Mouse (Mus musculus) left cerebral cortex, adult 18-20 months (tissue): ENCODE results near the gene Utp4. TPM values are rescaled to one million over a fixed set of nuclear protein-coding genes. Genes with fewer than 3 reads are reported as not detected.
"Not testable (repeated sequence)": the region's sequence is repeated elsewhere in the genome, so short reads cannot be mapped to it uniquely, and the experiment has no call there.

ENCODE experiments used
- DNase-seq, 2 experiments: peaks; one replicate each; pipeline ENCODE4 v3.0.0; 2021 to 2022; ENCODE audit warnings: low spot score in 2 of 2, mixed read lengths in 1 of 2
- total RNA-seq, 2 experiments: library from RNA; stranded (reverse); gene quantifications; 2 replicates each; pipeline ENCODE4 v1.2.3; 2021

Utp4 gene
- total RNA-seq, 2 experiments from 2014 or later: 36.9 to 40.8 TPM

- no peak for DNase-seq
Observed at GRCm38 (mm10) chr8:106899473-106899872, 6.0 kb downstream of the Utp4 start.

- peak; percentile 88 to 92 for DNase-seq
Observed at GRCm38 (mm10) chr8:106905727-106906480, 12.5 kb downstream of the Utp4 start.

- DNase-seq: no peak
Observed at GRCm38 (mm10) chr8:106906635-106907034, 13.2 kb downstream of the Utp4 start.

- no peak for DNase-seq
Observed at GRCm38 (mm10) chr8:106907450-106907849, 14.0 kb downstream of the Utp4 start.

- DNase-seq: no peak
Observed at GRCm38 (mm10) chr8:106908291-106908690, 14.9 kb downstream of the Utp4 start.

- DNase-seq: peak; percentile 38 to 53
Observed at GRCm38 (mm10) chr8:106913631-106914030, 20.2 kb downstream of the Utp4 start.

GRCm38 (mm10) chr8:106919721-106920394 is 26.4 kb downstream of the Utp4 start:
- DNase-seq: peak; percentile 64 to 84

GRCm38 (mm10) chr8:106920395-106920741 is 26.9 kb downstream of the Utp4 start:
- DNase-seq: no peak

- no peak for DNase-seq
Observed at GRCm38 (mm10) chr8:106924057-106924456, 30.6 kb downstream of the Utp4 start.

GRCm38 (mm10) chr8:106924904-106925349 is 31.5 kb downstream of the Utp4 start:
- DNase-seq: peak; percentile 38 to 62

GRCm38 (mm10) chr8:106925446-106925845 is 32.0 kb downstream of the Utp4 start:
- DNase-seq: no peak

GRCm38 (mm10) chr8:106927247-106927646 is 33.8 kb downstream of the Utp4 start:
- no peak for DNase-seq

- not testable (repeated sequence) for DNase-seq
Observed at GRCm38 (mm10) chr8:106928182-106928581, 34.7 kb downstream of the Utp4 start.

- no peak for DNase-seq
Observed at GRCm38 (mm10) chr8:106929155-106929913, 35.9 kb downstream of the Utp4 start.

- DNase-seq: no peak
Observed at GRCm38 (mm10) chr8:106929921-106930320, 36.5 kb downstream of the Utp4 start.

- DNase-seq: no peak
Observed at GRCm38 (mm10) chr8:106932376-106933065, 39.1 kb downstream of the Utp4 start.

- no peak for DNase-seq
Observed at GRCm38 (mm10) chr8:106933506-106934143, 40.2 kb downstream of the Utp4 start.

GRCm38 (mm10) chr8:106934226-106934977 is 41.0 kb downstream of the Utp4 start:
- DNase-seq: no peak

- peak; percentile 80 to 91 for DNase-seq
Observed at GRCm38 (mm10) chr8:106935324-106935869, 42.0 kb downstream of the Utp4 start, which contains the start of gene Sntb2. Sntb2 (plus strand) TSS chr8:106935750.
